Mouse (Mus musculus): ENCODE results near the gene Gm9780. TPM values are rescaled to one million over a fixed set of nuclear protein-coding genes. Genes with fewer than 3 reads are reported as not detected.

Gm9780 gene
- total RNA-seq (2023): not detected

GRCm38 (mm10) chr14:26042611-26043010, at the start of gene Gm9780:
Gm9780 (minus strand) TSS chr14:26042711.

GRCm38 (mm10) chr14:26081997-26082396, 39.5 kb upstream of the Gm9780 start, which contains the start of gene Cphx3:
Cphx3 (plus strand) TSS chr14:26082297.

GRCm38 (mm10) chr14:26081216-26081615, 38.7 kb upstream of the Gm9780 start, which contains the start of gene Cphx2:
Cphx2 (plus strand) TSS chr14:26081516.

GRCm38 (mm10) chr14:26067325-26067633, 24.8 kb upstream of the Gm9780 start, which contains the start of gene Tmem254c:
Tmem254c (minus strand) TSS chr14:26067355.

GRCm38 (mm10) chr14:25978371-25979241, 63.9 kb downstream of the Gm9780 start, which contains the start of gene Duxbl1:
Duxbl1 (plus strand) TSS chr14:25978577.

Other genes starting within 250 kb of the Gm9780 start
- gene Anxa11, start 200.6 kb downstream of the Gm9780 start, total RNA-seq (2023): 100 to 1,000 TPM; 389 to 411 TPM
- gene Plac9a, start 139.6 kb downstream of the Gm9780 start, total RNA-seq (2023): not detected
- 1 to 10 TPM; 1.7 to 2.7 TPM for gene Tmem254a, start 115.0 kb downstream of the Gm9780 start, total RNA-seq (2023)
- gene Cphx1, start 104.4 kb downstream of the Gm9780 start, total RNA-seq (2023): not detected
- not detected for gene Duxbl1, start 64.1 kb downstream of the Gm9780 start, total RNA-seq (2023)
- gene Tmem254c, start 24.6 kb upstream of the Gm9780 start, total RNA-seq (2023): 10 to 100 TPM in 1 of 2 experiments, 1 to 10 TPM in 1; 9.5 to 14.1 TPM
- gene Cphx2, start 38.8 kb upstream of the Gm9780 start, total RNA-seq (2023): not detected
- not detected for gene Cphx3, start 39.6 kb upstream of the Gm9780 start, total RNA-seq (2023)
- not detected for gene Duxbl2, start 75.6 kb upstream of the Gm9780 start, total RNA-seq (2023)
- gene Plac9b, start 139.8 kb upstream of the Gm9780 start, total RNA-seq (2023): not detected
- gene Tmem254b, start 164.3 kb upstream of the Gm9780 start, total RNA-seq (2023): 1 to 10 TPM in 1 of 2 experiments, not detected in 1; 8.1 TPM
- not detected for gene Duxbl3, start 215.3 kb upstream of the Gm9780 start, total RNA-seq (2023)